Mouse (Mus musculus): ENCODE measurements around the gene Stk38.
"Not testable (repeated sequence)": the region's sequence is repeated elsewhere in the genome, so short reads cannot be mapped to it uniquely, and the experiment has no call there.

Gene Stk38

GRCm38 (mm10) chr17:29039351-29039750, 31.6 kb upstream of the Stk38 start:
- no peak for DNase-seq (ENCODE audit: low spot score in 2 of 2)

- DNase-seq (ENCODE audit: low spot score in 2 of 2): no peak
Measured at GRCm38 (mm10) chr17:29035506-29035905, 27.7 kb upstream of the Stk38 start.

GRCm38 (mm10) chr17:29034264-29034663, 26.5 kb upstream of the Stk38 start:
- DNase-seq (ENCODE audit: low spot score in 2 of 2): no peak

- no peak for DNase-seq (ENCODE audit: low spot score in 2 of 2)
Measured at GRCm38 (mm10) chr17:29033569-29034061, 25.8 kb upstream of the Stk38 start.

GRCm38 (mm10) chr17:29032274-29033069, 24.7 kb upstream of the Stk38 start, which contains the start of gene Srsf3:
Gene Srsf3, plus strand, starts transcription at chr17:29032628.
- DNase-seq (ENCODE audit: low spot score in 2 of 2): peak; percentile 97 to 98

GRCm38 (mm10) chr17:29031771-29032273, 24.0 kb upstream of the Stk38 start:
- peak; percentile 35 to 58 for DNase-seq (ENCODE audit: low spot score in 2 of 2)

- DNase-seq (ENCODE audit: low spot score in 2 of 2): not testable (repeated sequence)
Measured at GRCm38 (mm10) chr17:29031085-29031711, 23.4 kb upstream of the Stk38 start.

GRCm38 (mm10) chr17:29030321-29031034, 22.7 kb upstream of the Stk38 start:
- DNase-seq (ENCODE audit: low spot score in 2 of 2): no peak

- no peak for DNase-seq (ENCODE audit: low spot score in 2 of 2)
Measured at GRCm38 (mm10) chr17:29026652-29027356, 19.0 kb upstream of the Stk38 start.

GRCm38 (mm10) chr17:29024896-29025565, 17.2 kb upstream of the Stk38 start:
- DNase-seq (ENCODE audit: low spot score in 2 of 2): no peak

GRCm38 (mm10) chr17:29024047-29024892, 16.5 kb upstream of the Stk38 start:
- no peak for DNase-seq (ENCODE audit: low spot score in 2 of 2)

- no peak for DNase-seq (ENCODE audit: low spot score in 2 of 2)
Measured at GRCm38 (mm10) chr17:29023346-29023745, 15.6 kb upstream of the Stk38 start.

- no peak for DNase-seq (ENCODE audit: low spot score in 2 of 2)
Measured at GRCm38 (mm10) chr17:29022230-29022819, 14.5 kb upstream of the Stk38 start.

- no peak for DNase-seq (ENCODE audit: low spot score in 2 of 2)
Measured at GRCm38 (mm10) chr17:29020444-29020843, 12.6 kb upstream of the Stk38 start.

GRCm38 (mm10) chr17:29019391-29019790, 11.6 kb upstream of the Stk38 start:
- no peak for DNase-seq (ENCODE audit: low spot score in 2 of 2)

- DNase-seq (ENCODE audit: low spot score in 2 of 2): no peak
Measured at GRCm38 (mm10) chr17:29018292-29018984, 10.6 kb upstream of the Stk38 start.

GRCm38 (mm10) chr17:29016705-29017104, 8.9 kb upstream of the Stk38 start:
- DNase-seq (ENCODE audit: low spot score in 2 of 2): no peak

GRCm38 (mm10) chr17:29015638-29016037, 7.8 kb upstream of the Stk38 start:
- peak; percentile 15 to 62 for DNase-seq (ENCODE audit: low spot score in 2 of 2)

- no peak for DNase-seq (ENCODE audit: low spot score in 2 of 2)
Measured at GRCm38 (mm10) chr17:29014235-29014634, 6.4 kb upstream of the Stk38 start.
